Mouse (Mus musculus): ENCODE measurements around the gene Atp11c.

GRCm38 (mm10) chrX:60495308-60495707 is 97.2 kb downstream of the Atp11c start:
- TF ChIP-seq CTCF (IDR thresholded peaks at IDR 0.05; ENCODE audit: control insufficient read depth, insufficient read depth, low read length): no peak
- no peak for TF ChIP-seq POLR2A (IDR thresholded peaks at IDR 0.05; ENCODE audit: borderline replicate concordance, control insufficient read depth, low read depth, low read length)
